Mouse (Mus musculus) liver, adult 2 months (tissue): Measurements from ENCODE around the gene Psmc3ip.

Experiments
- CTCF ChIP-seq: fragments of 200-500 bp; IDR thresholded peaks from 2 replicates; pipeline ENCODE4 v1.5.1; 2011; ENCODE audit warnings: low read depth, low read length, control low read depth
- POLR2A ChIP-seq: fragments of 200-500 bp; IDR thresholded peaks from 2 replicates; pipeline ENCODE4 v1.6.1; 2011; ENCODE audit warnings: low read length, control low read depth; ENCODE audit not compliant: insufficient read depth; ENCODE audit errors: extremely low read depth

DNA sequence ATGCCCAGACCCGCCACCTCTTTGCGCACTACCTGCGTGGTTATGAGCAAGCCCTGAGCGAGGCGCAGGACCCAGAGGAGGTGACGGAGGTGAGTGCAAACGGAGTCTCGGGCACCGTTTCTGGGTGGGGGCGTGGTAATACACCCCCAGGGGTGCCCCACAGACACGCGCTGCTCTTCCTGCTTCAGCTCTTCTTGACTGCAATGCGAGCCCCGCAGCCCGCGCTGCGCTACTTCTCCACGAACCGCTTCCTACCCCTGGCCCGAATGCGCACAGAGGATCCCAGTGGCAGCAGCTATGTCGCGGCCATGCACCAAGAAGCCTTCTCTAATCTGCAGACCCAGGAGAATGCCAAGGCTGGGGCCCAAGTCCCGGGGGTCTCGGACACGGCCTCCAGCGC is 15.5 kb downstream of the Psmc3ip start:
- no peak for TF ChIP-seq CTCF
- no peak for TF ChIP-seq POLR2A
